Mouse (Mus musculus) neural tube, embryonic 13.5 days (tissue): Measurements from ENCODE around the gene Ikzf1. TPM values are rescaled to one million over a fixed set of nuclear protein-coding genes. Genes with fewer than 3 reads are reported as not detected.

Experiments
- ATAC-seq: fragments of 200-750 bp; cut with Nextera tagmentation; 2 replicates; pipeline ENCODE4 v1.8.0; 2017; ENCODE audit warnings: low read depth, mild to moderate bottlenecking, moderate TSS enrichment, moderate library complexity
- H3K27ac ChIP-seq: fragments of 300-500 bp; sonication (generic); replicated peaks from 2 replicates; pipeline ENCODE4 v1.5.1; 2015; ENCODE audit warnings: moderate library complexity, mild to moderate bottlenecking, inconsistent platforms
- H3K27me3 ChIP-seq: fragments of 300-500 bp; sonication (generic); 2 replicates; pipeline ENCODE4 v1.6.1; 2015; ENCODE audit warnings: mild to moderate bottlenecking, inconsistent platforms
- H3K36me3 ChIP-seq: fragments of 300-500 bp; sonication (generic); 2 replicates; pipeline ENCODE4 v1.6.1; 2015; ENCODE audit warnings: mild to moderate bottlenecking, inconsistent platforms
- H3K4me1 ChIP-seq: fragments of 300-500 bp; sonication (generic); replicated peaks from 2 replicates; pipeline ENCODE4 v1.6.1; 2015; ENCODE audit warnings: inconsistent platforms
- H3K4me2 ChIP-seq: fragments of 300-500 bp; sonication (generic); 2 replicates; pipeline ENCODE4 v1.6.1; 2015; ENCODE audit warnings: inconsistent platforms, mild to moderate bottlenecking, moderate library complexity
- H3K4me3 ChIP-seq: fragments of 300-500 bp; sonication (generic); 2 replicates; pipeline ENCODE4 v1.5.1; 2015; ENCODE audit warnings: mild to moderate bottlenecking, inconsistent platforms
- H3K9ac ChIP-seq: fragments of 300-500 bp; sonication (generic); 2 replicates; pipeline ENCODE4 v1.6.1; 2015; ENCODE audit warnings: moderate library complexity, mild to moderate bottlenecking, inconsistent platforms
- H3K9me3 ChIP-seq: fragments of 300-500 bp; sonication (generic); 2 replicates; pipeline ENCODE4 v1.6.1; 2016; ENCODE audit warnings: inconsistent platforms
- WGBS: fragments of 180-500 bp; shearing (Covaris S2); methylation state at CpG from one replicate; pipeline ENCODE4 v1.1.7; 2015; 5-methylcytosine and 5-hydroxymethylcytosine counted together
- polyA plus RNA-seq: library from polyadenylated mRNA; unstranded; fragments of >200 nt; fragmentation: Nextera tagmentation; extraction: Ambion mirVana; gene quantifications from 2 replicates; pipeline ENCODE4 v1.2.1, GENCODE M21; 2015

Ikzf1 gene
- polyA plus RNA-seq, 1 experiment from 2014 or later, result 0.38 TPM

DNA sequence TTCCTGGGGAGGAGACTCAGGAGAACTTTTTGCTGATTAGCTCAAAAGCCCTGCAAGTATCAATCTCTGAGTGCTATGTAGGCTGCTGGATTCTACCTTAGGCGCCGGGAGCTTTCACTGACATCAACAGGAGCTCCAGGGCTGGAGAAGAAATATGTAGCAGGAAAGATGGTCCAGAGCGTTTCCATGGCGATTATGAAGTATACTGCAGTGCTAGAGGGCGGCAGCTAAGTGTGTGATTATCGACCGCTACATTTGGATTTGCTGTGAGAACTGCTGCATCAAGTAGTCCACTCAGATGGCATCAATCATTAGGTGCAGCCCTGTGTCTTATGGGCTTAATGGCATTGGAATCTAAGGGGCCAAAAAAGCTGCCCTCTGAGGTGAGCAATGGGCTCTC is 7.6 kb upstream of the Ikzf1 start:
- H3K27ac ChIP-seq, result no peak overlapping the region
- no peak for ATAC-seq
- 77% methylated on average over 7 of the region's 7 CpGs for WGBS

DNA sequence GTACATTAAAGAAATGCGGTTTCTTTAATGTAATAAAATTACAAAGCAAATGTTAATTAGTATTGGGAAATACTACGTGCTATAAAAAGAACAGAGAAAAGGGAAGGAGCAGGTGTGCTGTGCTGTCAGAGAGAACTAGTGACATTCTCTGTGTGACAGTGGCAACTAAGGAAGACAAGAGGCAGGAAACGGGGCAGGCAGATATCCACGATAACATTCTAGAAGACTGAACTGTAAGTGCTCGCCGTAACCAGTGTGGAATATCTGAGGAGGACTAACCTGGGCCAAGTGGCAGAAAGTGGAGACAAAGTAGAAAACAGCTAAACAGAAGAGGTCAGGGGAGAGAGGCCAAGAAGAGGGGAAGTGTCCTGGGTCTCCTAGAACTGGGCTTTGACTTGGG is 5.8 kb upstream of the Ikzf1 start:
- H3K9ac ChIP-seq, result no peak overlapping the region
- H3K27ac ChIP-seq, result no peak overlapping the region
- 75% methylated on average over 6 of the region's 6 CpGs for WGBS
- H3K27me3 ChIP-seq, result peaks cover 15% of the 10 kb centered on the region
- no peaks in the 10 kb centered on the region for H3K4me1 ChIP-seq
- H3K4me2 ChIP-seq, result no peak overlapping the region
- no peaks in the 10 kb centered on the region for H3K36me3 ChIP-seq
- no peak for ATAC-seq
- H3K4me3 ChIP-seq, result no peak overlapping the region
- H3K9me3 ChIP-seq, result no peaks in the 10 kb centered on the region

More for the DNA sequence above, 7.6 kb upstream of the Ikzf1 start:
- H3K4me3 ChIP-seq, result no peak overlapping the region
- H3K4me2 ChIP-seq, result no peak overlapping the region
- no peaks in the 10 kb centered on the region for H3K27me3 ChIP-seq
- no peaks in the 10 kb centered on the region for H3K9me3 ChIP-seq
- H3K36me3 ChIP-seq, result no peaks in the 10 kb centered on the region
- H3K9ac ChIP-seq, result no peak overlapping the region
- H3K4me1 ChIP-seq, result no peaks in the 10 kb centered on the region

DNA sequence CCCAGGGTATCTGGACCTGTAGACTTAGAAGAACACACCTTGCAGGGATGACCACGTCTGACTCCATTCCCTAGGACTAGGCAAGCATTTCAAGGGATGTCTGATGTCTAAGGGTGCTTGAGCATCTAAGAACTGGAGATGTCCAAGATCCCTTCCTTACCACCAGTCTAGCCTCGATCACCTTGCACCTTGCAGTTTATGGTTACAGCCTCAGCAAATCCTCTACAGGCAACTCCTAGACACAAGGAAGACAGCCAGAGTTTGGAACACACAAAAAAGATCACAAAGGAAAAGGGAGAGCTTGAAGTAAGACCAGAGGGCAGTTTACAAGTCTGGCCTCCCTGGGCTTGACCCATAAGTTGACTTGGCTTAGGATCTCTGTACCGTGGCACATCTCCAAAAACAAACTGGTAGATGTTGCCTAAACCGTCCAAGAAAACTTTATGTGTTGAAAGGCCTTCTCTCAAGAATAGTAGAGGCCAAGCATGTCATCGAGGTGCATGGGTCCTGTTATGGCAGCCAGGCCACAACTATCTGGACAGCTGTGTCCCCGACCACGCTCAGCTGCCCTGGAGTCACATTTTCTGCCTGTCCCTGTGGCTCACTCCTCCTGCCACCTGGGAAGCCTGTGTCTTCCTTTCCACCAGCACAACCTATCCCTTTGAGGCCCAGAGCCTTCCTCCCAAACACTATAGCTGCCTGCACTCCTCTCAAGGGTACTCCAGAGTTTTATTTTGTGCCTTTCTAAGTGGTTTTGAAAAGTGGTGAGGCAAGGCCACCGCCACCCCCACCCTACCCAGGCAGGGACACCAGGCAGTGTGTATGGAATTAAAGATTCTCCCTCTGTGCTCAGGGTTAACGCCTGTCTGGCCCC is 510 bp upstream of the Ikzf1 start:
- peak; percentile 28 for ATAC-seq
- no peak overlapping the region for H3K9ac ChIP-seq
- peak overlapping the region; percentile 98 for H3K4me2 ChIP-seq
- peaks cover 64% of the 10 kb centered on the region for H3K27me3 ChIP-seq
- no peaks in the 10 kb centered on the region for H3K36me3 ChIP-seq
- 69% methylated on average over 9 of the region's 9 CpGs for WGBS
- H3K4me1 ChIP-seq, result peaks cover 20% of the 10 kb centered on the region
- no peak overlapping the region for H3K27ac ChIP-seq
- 0 out of 2 replicates have a peak overlapping the region, but pooled peaks have one; percentile 64 for H3K4me3 ChIP-seq
- no peaks in the 10 kb centered on the region for H3K9me3 ChIP-seq

DNA sequence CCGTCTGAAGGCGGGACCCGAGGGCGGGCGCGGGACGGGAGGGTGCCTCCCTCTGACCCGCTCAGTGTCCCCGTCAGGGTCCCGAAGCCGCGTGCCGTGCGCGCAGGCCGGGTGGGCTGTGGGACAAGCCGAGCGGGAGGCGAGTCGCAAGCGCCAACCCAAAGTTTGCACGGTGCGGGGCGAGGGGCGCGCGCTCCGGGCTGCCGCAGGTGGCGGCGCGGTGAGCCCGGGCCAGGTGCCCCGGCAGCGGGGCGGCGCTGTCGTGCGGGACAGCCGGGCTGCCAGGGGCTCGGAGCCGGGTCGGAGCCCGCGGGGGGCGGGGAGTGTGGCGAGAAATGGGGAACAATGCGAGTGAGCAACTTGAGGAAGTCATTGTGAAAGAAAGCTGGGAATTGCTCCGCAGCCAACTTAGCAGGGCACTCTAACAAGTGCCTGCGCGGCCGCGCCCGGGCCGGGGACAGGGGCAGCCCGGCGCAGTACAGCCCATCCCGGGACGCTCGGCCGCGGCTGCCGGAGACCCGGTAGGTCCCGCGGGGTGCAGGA is 1.1 kb downstream of the Ikzf1 start:
- H3K4me1 ChIP-seq, result peaks cover 20% of the 10 kb centered on the region
- peaks cover 67% of the 10 kb centered on the region for H3K27me3 ChIP-seq
- peak overlapping the region; percentile 98 for H3K4me2 ChIP-seq
- H3K36me3 ChIP-seq, result no peaks in the 10 kb centered on the region
- H3K27ac ChIP-seq, result no peak overlapping the region
- under 1% methylated on average over 64 of the region's 66 CpGs for WGBS
- H3K4me3 ChIP-seq, result peak overlapping the region; percentile 64
- peak overlapping the region; percentile 60 for H3K9ac ChIP-seq
- no peaks in the 10 kb centered on the region for H3K9me3 ChIP-seq
- peak; percentile 78 for ATAC-seq

DNA sequence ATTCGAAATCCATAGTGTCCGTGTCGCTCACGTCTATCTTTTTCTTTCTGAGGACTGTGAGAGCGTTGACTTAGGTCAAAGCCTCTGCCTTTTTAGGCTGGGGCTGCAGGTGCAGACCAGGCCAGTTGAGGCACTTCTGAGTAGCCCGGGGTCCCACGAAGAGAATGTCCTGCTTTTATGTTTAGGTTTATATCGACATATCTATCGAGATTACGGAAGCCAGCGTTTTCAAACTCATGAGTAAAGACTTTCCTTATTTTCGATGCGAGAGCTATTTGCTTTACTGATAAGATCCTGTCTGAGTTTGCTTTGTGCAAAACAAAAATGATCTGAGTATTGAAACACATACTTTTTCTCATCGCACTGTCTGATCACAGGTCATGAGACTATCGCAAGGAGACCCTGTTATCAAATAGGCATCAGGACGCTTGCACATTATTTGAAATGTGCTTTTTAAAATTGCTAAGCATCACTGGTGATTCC is 1.8 kb downstream of the Ikzf1 start:
- peak overlapping the region; percentile 64 for H3K4me3 ChIP-seq
- peaks cover 20% of the 10 kb centered on the region for H3K4me1 ChIP-seq
- ATAC-seq, result no peak
- H3K36me3 ChIP-seq, result no peaks in the 10 kb centered on the region
- no peaks in the 10 kb centered on the region for H3K9me3 ChIP-seq
- peak overlapping the region; percentile 98 for H3K4me2 ChIP-seq
- no peak overlapping the region for H3K27ac ChIP-seq
- H3K27me3 ChIP-seq, result peaks cover 67% of the 10 kb centered on the region
- WGBS, result 14% methylated on average over 16 of the region's 16 CpGs
- H3K9ac ChIP-seq, result no peak overlapping the region

DNA sequence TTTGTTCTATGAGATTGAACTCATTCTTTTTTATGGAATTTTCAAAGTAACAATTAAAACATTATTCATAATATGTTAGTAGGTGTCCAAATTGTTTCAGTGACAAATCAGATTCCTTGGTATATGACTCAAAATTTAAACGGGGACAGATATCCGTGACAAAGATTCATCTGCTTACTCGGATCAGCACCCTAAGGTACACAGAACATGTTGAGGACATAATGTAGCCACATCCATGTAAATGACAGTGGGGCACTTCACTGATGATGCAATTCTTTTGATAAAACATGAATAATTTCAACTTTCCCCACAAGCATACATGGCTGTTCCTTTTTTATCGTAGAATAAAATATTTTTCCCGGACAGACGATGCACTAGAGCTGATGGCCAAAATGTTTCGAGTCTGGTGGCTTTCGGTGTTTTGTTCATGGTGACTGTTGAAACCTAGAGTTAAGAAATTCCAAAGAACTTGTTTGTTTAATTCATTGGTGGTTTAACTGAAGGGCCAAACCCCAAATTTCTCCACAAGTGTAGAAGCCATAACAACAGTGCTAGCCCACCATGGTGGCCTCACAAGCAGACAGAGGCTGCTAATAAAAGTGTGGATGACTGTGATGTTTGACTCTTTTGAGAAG is 2.9 kb downstream of the Ikzf1 start:
- ATAC-seq, result no peak
- Histone ChIP-seq H3K4me1 (peaks cover 20% of the 10 kb centered on the region), H3K9me3 (no peaks in the 10 kb centered on the region), H3K4me3 (no peak overlapping the region), H3K36me3 (no peaks in the 10 kb centered on the region), H3K27ac (no peak overlapping the region), H3K4me2 (no peak overlapping the region), H3K9ac (no peak overlapping the region), H3K27me3 (peaks cover 63% of the 10 kb centered on the region)
- 90% methylated on average over 8 of the region's 8 CpGs for WGBS

DNA sequence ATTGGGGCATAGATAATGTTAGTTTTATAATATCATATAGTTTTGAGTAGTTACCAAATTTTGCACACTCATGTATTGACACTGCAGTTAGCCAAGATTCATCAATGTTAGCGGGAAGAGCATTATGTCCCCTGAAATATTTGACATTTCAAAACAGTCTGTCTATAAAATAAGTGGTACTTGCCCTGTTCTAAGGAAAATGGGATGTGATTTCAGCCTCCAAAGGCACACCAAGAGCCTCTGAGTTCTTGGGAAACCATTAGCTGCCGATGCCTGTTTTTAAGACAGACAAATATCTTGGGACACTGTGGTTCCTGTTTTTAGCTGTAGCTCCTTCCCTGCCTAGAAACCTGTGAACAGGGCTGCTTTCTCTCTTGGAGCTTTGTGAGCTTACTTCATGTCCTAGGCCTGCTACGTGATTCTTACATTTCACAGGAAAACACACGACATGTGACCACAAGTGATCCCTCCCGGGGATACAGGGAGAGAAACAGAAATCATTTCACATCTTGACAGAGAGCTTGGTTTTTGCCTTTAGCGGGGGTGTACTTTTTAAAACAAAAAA is 4.0 kb downstream of the Ikzf1 start:
- H3K27ac ChIP-seq, result no peak overlapping the region
- H3K36me3 ChIP-seq, result no peaks in the 10 kb centered on the region
- H3K9ac ChIP-seq, result no peak overlapping the region
- peaks cover 20% of the 10 kb centered on the region for H3K4me1 ChIP-seq
- no peak overlapping the region for H3K4me3 ChIP-seq
- no peak for ATAC-seq
- 79% methylated on average over 6 of the region's 6 CpGs for WGBS
- H3K4me2 ChIP-seq, result no peak overlapping the region
- peaks cover 53% of the 10 kb centered on the region for H3K27me3 ChIP-seq
- H3K9me3 ChIP-seq, result no peaks in the 10 kb centered on the region

DNA sequence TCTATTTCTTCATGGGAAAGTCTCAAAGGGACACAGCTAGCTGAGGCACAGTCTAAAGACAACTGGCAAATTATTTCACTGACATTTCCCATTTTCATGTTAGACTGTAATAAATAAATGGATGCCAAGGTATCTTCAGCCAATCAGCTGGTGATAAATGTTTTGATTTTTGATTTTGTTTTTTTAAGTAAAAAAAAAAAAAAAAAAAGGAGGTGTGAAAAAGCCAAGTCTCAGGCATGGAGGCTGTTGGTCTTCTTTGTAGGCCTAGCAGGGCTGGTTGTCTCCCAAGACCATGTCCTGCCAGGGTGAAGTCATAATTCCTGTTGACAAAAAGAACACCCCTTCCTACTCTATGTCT is 4.9 kb downstream of the Ikzf1 start:
- H3K9ac ChIP-seq, result no peak overlapping the region
- no peak overlapping the region for H3K4me2 ChIP-seq
- no peaks in the 10 kb centered on the region for H3K9me3 ChIP-seq
- no peaks in the 10 kb centered on the region for H3K36me3 ChIP-seq
- H3K4me1 ChIP-seq, result peaks cover 20% of the 10 kb centered on the region
- no peak overlapping the region for H3K27ac ChIP-seq
- H3K27me3 ChIP-seq, result peaks cover 45% of the 10 kb centered on the region
- no peak for ATAC-seq
- no peak overlapping the region for H3K4me3 ChIP-seq

DNA sequence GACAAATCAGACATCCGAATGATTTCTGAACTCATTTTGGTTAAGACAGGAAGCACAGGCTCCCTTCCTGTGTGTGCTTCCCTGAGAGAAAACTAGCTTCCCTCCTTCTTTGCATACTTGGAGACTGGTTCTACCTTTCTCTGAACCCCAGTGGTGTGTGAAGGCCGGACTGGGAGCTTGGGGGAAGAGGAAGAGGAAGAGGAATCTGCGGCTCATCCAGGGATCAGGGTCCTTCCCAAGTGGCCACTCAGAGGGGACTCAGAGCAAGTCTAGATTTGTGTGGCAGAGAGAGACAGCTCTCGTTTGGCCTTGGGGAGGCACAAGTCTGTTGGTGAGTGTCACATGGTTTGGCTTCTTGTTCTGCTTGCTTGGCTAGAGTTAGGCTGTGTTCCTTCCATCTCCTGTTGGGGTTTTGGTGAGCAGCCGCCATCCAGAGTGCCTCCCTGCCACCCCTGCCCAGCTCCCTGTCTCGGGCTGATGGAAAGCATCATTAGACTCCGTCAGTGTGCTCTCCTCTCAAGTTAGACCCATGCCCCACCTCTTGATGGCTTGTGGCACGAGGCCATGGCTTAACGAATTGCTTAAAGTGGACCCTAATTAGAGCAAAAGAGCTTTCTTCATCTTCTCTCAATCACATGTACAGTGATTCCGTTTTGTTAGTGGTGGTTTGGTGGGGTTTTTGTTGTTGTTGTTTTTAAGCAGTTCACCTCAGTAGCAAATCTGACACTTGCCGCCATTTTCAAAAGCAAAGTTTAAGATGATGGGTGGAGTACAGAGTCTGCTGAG is 5.4 kb downstream of the Ikzf1 start:
- no peaks in the 10 kb centered on the region for H3K36me3 ChIP-seq
- H3K4me1 ChIP-seq, result peaks cover 17% of the 10 kb centered on the region
- WGBS, result 82% methylated on average over 11 of the region's 11 CpGs
- peaks cover 39% of the 10 kb centered on the region for H3K27me3 ChIP-seq
- H3K4me3 ChIP-seq, result no peak overlapping the region
- H3K4me2 ChIP-seq, result no peak overlapping the region
- H3K9ac ChIP-seq, result no peak overlapping the region
- H3K9me3 ChIP-seq, result no peaks in the 10 kb centered on the region
- no peak overlapping the region for H3K27ac ChIP-seq
- ATAC-seq, result no peak

DNA sequence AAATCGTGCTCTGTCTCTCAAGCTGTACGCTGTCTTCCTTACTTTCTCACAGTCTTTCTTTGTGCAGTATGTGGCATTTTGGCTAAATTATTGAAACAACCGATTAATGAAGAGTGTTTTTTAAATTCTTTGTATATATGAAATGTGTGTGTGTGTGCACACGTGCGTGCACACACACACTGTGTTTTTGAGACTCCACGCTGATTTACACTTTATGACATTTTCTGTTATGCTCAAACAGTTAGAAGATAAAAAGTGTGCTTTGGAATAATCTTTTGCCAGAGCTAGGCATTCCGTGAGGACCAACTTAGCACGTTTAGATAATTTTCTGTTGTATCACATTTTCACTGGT is 6.0 kb downstream of the Ikzf1 start:
- ATAC-seq, result no peak
- Histone ChIP-seq H3K9ac (no peak overlapping the region), H3K27me3 (peaks cover 33% of the 10 kb centered on the region), H3K4me2 (no peak overlapping the region), H3K9me3 (no peaks in the 10 kb centered on the region), H3K4me1 (peaks cover 11% of the 10 kb centered on the region), H3K4me3 (no peak overlapping the region), H3K36me3 (no peaks in the 10 kb centered on the region), H3K27ac (no peak overlapping the region)
- WGBS, result 94% methylated on average over 8 of the region's 8 CpGs

DNA sequence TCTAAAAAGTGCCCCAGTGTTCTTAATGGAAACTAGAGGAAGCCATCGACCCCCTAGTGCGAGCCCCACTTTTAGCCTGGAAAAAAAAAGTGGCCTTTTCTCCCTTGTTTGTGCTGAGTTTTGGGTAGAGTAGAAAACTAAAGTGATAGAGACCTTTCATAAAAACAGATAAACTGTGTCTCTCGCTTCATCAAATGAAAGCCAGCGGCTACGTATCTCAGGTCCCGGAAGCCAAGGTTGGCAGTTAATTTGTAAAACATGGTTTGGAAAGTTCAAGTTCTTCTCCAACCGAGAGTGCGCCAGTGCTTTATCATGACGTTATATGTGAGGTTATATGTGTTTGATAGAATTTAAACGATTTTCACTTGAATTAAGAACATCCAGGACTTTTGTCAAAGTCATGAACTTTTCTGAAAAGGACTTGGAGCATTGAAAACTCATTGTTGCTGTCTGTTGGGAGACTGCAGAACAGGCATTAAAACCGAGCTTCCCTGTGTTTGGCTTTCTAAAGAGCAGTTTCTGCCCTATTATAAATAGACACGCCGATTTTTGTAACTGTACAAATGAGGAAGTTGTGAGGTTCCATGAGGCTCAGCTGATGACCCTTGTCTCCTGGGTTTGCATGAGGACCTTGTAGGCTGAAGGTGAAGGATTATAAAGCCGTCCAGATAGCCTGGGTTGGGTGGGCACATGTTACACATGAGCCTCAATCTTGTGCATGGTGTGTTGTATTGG is 6.7 kb downstream of the Ikzf1 start:
- Histone ChIP-seq H3K4me3 (no peak overlapping the region), H3K9me3 (no peaks in the 10 kb centered on the region), H3K9ac (no peak overlapping the region), H3K4me1 (peaks cover 4% of the 10 kb centered on the region), H3K27me3 (peaks cover 26% of the 10 kb centered on the region), H3K27ac (no peak overlapping the region), H3K4me2 (no peak overlapping the region), H3K36me3 (no peaks in the 10 kb centered on the region)
- WGBS, result 89% methylated on average over 14 of the region's 14 CpGs
- no peak for ATAC-seq
